Mouse (Mus musculus): ENCODE results near the gene Chrnb2.
"Not testable (repeated sequence)": the region's sequence is repeated elsewhere in the genome, so short reads cannot be mapped to it uniquely, and the experiment has no call there.

Chrnb2 gene

GRCm38 (mm10) chr3:89764119-89764724 is at the start of gene Chrnb2:
Gene Chrnb2 (minus strand): TSS chr3:89764632.
- DNase-seq (ENCODE audit: low read depth, low spot score) = peak; percentile 73

GRCm38 (mm10) chr3:89814051-89814450 is 49.6 kb upstream of the Chrnb2 start:
- no peak for DNase-seq (ENCODE audit: low read depth, low spot score)

GRCm38 (mm10) chr3:89812166-89812565 is 47.7 kb upstream of the Chrnb2 start:
- DNase-seq (ENCODE audit: low read depth, low spot score) = no peak

GRCm38 (mm10) chr3:89810841-89811240 is 46.4 kb upstream of the Chrnb2 start:
- no peak for DNase-seq (ENCODE audit: low read depth, low spot score)

- no peak for DNase-seq (ENCODE audit: low read depth, low spot score)
Measured at GRCm38 (mm10) chr3:89808638-89809037, 44.2 kb upstream of the Chrnb2 start.

- DNase-seq (ENCODE audit: low read depth, low spot score) = no peak
Measured at GRCm38 (mm10) chr3:89807881-89808280, 43.4 kb upstream of the Chrnb2 start.

GRCm38 (mm10) chr3:89807171-89807570 is 42.7 kb upstream of the Chrnb2 start:
- DNase-seq (ENCODE audit: low read depth, low spot score) = no peak

GRCm38 (mm10) chr3:89806751-89807150 is 42.3 kb upstream of the Chrnb2 start:
- DNase-seq (ENCODE audit: low read depth, low spot score) = no peak

GRCm38 (mm10) chr3:89805179-89805578 is 40.7 kb upstream of the Chrnb2 start:
- no peak for DNase-seq (ENCODE audit: low read depth, low spot score)

- DNase-seq (ENCODE audit: low read depth, low spot score) = no peak
Measured at GRCm38 (mm10) chr3:89802876-89803275, 38.4 kb upstream of the Chrnb2 start.

GRCm38 (mm10) chr3:89801507-89801847 is 37.0 kb upstream of the Chrnb2 start:
- DNase-seq (ENCODE audit: low read depth, low spot score) = no peak

GRCm38 (mm10) chr3:89800774-89801506 is 36.5 kb upstream of the Chrnb2 start:
- no peak for DNase-seq (ENCODE audit: low read depth, low spot score)

- DNase-seq (ENCODE audit: low read depth, low spot score) = not testable (repeated sequence)
Measured at GRCm38 (mm10) chr3:89800078-89800477, 35.6 kb upstream of the Chrnb2 start.

- no peak for DNase-seq (ENCODE audit: low read depth, low spot score)
Measured at GRCm38 (mm10) chr3:89799476-89799875, 35.0 kb upstream of the Chrnb2 start.

- no peak for DNase-seq (ENCODE audit: low read depth, low spot score)
Measured at GRCm38 (mm10) chr3:89798518-89798917, 34.1 kb upstream of the Chrnb2 start.

- peak; percentile 57 for DNase-seq (ENCODE audit: low read depth, low spot score)
Measured at GRCm38 (mm10) chr3:89796358-89796757, 31.9 kb upstream of the Chrnb2 start.

GRCm38 (mm10) chr3:89795746-89796145 is 31.3 kb upstream of the Chrnb2 start:
- DNase-seq (ENCODE audit: low read depth, low spot score) = no peak

GRCm38 (mm10) chr3:89794616-89795015 is 30.2 kb upstream of the Chrnb2 start:
- DNase-seq (ENCODE audit: low read depth, low spot score) = no peak

GRCm38 (mm10) chr3:89788680-89789352 is 24.4 kb upstream of the Chrnb2 start:
- peak; percentile 18 for DNase-seq (ENCODE audit: low read depth, low spot score)

- no peak for DNase-seq (ENCODE audit: low read depth, low spot score)
Measured at GRCm38 (mm10) chr3:89786275-89786674, 21.8 kb upstream of the Chrnb2 start.

GRCm38 (mm10) chr3:89784991-89785753 is 20.7 kb upstream of the Chrnb2 start:
- peak; percentile 81 for DNase-seq (ENCODE audit: low read depth, low spot score)

- DNase-seq (ENCODE audit: low read depth, low spot score) = no peak
Measured at GRCm38 (mm10) chr3:89781640-89782039, 17.2 kb upstream of the Chrnb2 start.
